Mouse (Mus musculus) midbrain, embryonic 11.5 days (tissue): ENCODE data around the gene Gm49380. TPM values are rescaled to one million over a fixed set of nuclear protein-coding genes. Genes with fewer than 3 reads are reported as not detected.

Experiments
- ATAC-seq: fragments of 200-750 bp; cut with Nextera tagmentation; 2 replicates; pipeline ENCODE4 v1.8.0; 2017; ENCODE audit warnings: moderate TSS enrichment, moderate library complexity; ENCODE audit not compliant: low FRiP score
- DNase-seq: peaks from one replicate; pipeline ENCODE4 v3.0.0; 2015; ENCODE audit warnings: low spot score; ENCODE audit errors: missing footprints
- H3K27ac ChIP-seq: fragments of 300-500 bp; sonication (generic); 2 replicates; pipeline ENCODE4 v1.5.1; 2014; ENCODE audit warnings: low read depth, low read length
- H3K27me3 ChIP-seq: fragments of 300-500 bp; sonication (generic); 2 replicates; pipeline ENCODE4 v1.6.1; 2014; ENCODE audit warnings: mild to moderate bottlenecking, low read length, moderate library complexity, mixed read lengths; ENCODE audit not compliant: control insufficient read depth, insufficient read depth
- H3K36me3 ChIP-seq: fragments of 300-500 bp; sonication (generic); 2 replicates; pipeline ENCODE4 v1.6.1; 2014; ENCODE audit warnings: mild to moderate bottlenecking, low read length, moderate library complexity, mixed read lengths; ENCODE audit not compliant: control insufficient read depth, insufficient read depth
- H3K4me1 ChIP-seq: fragments of 300-500 bp; sonication (generic); 2 replicates; pipeline ENCODE4 v1.6.1; 2014; ENCODE audit warnings: low read length; ENCODE audit not compliant: control insufficient read depth, insufficient read depth
- H3K4me2 ChIP-seq: fragments of 300-500 bp; sonication (generic); 2 replicates; pipeline ENCODE4 v1.6.1; 2014; ENCODE audit warnings: mild to moderate bottlenecking, moderate library complexity
- H3K4me3 ChIP-seq: fragments of 300-500 bp; sonication (generic); 2 replicates; pipeline ENCODE4 v1.5.1; 2014; ENCODE audit warnings: low read depth, low read length
- H3K9ac ChIP-seq: fragments of 300-500 bp; sonication (generic); 2 replicates; pipeline ENCODE4 v1.6.1; 2014; ENCODE audit warnings: low read length
- H3K9me3 ChIP-seq: fragments of 300-500 bp; sonication (generic); 2 replicates; pipeline ENCODE4 v1.6.1; 2016; ENCODE audit warnings: low read length; ENCODE audit not compliant: control insufficient read depth
- WGBS: fragments of 180-500 bp; shearing (Covaris S2); extraction: QIAGEN DNeasy Blood & Tissue Kit; methylation state at CpG from one replicate; pipeline ENCODE4 v1.1.7; 2014; 5-methylcytosine and 5-hydroxymethylcytosine counted together
- polyA plus RNA-seq: library from polyadenylated mRNA; unstranded; fragments of >200 nt; fragmentation: Nextera tagmentation; extraction: Ambion mirVana; gene quantifications from 2 replicates; pipeline ENCODE4 v1.2.1, GENCODE M21; 2014

Gene Gm49380
- polyA plus RNA-seq, 1 experiment from 2014 or later: 0.23 TPM

DNA sequence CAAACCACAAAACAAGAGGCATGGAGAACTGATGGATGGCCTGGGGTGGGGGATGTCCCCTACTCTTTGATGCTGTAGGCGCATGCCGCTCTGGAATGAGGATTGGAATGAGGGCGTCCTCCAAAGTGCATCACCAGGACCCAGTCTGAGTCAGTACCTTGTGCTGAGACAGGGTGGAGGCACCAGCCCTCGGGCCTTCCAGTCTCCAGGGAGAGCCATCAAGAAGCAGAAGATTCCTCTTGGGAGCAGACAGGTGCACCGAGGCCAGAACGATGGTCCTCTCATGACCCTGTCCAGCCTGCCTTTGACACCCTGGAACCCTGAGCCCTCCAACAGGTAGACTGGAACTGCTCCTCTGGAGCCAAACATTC lies 45.4 kb downstream of the Gm49380 start:
- Histone ChIP-seq H3K9me3 (no peaks in the 10 kb centered on the region), H3K4me2 (no peak overlapping the region), H3K9ac (no peak overlapping the region), H3K27me3 (no peaks in the 10 kb centered on the region), H3K36me3 (no peaks in the 10 kb centered on the region), H3K4me3 (no peak overlapping the region), H3K27ac (no peak overlapping the region), H3K4me1 (peaks cover 28% of the 10 kb centered on the region)
- WGBS: 91% methylated on average over 6 of the region's 6 CpGs
- DNase-seq (no peak), ATAC-seq (no peak)

- Histone ChIP-seq H3K4me1 (peaks cover 23% of the 10 kb centered on the region), H3K4me3 (peak overlapping the region; percentile 37), H3K9ac (peak overlapping the region; percentile 49), H3K36me3 (no peaks in the 10 kb centered on the region), H3K9me3 (no peaks in the 10 kb centered on the region), H3K27me3 (no peaks in the 10 kb centered on the region), H3K4me2 (peak overlapping the region; percentile 74), H3K27ac (no peak overlapping the region)
- 13% methylated on average over 15 of the region's 15 CpGs for WGBS
- DNase-seq (peak; percentile 85), ATAC-seq (no peak; the same call in 1 of the 2 replicates)
These were observed 45.9 kb downstream of the Gm49380 start for GRCm38 (mm10) chr9:44067241-44067959.

- Histone ChIP-seq H3K27ac (no peak within 1 kb of the TSS), H3K27me3 (no peaks in the 10 kb centered on the region), H3K4me2 (peak within 1 kb of the TSS; percentile 74), H3K4me3 (peak within 1 kb of the TSS; percentile 37), H3K4me1 (peaks cover 17% of the 10 kb centered on the region), H3K9ac (peak within 1 kb of the TSS; percentile 49), H3K9me3 (no peaks in the 10 kb centered on the region), H3K36me3 (no peaks in the 10 kb centered on the region)
- WGBS: under 1% methylated on average over 38 of the region's 38 CpGs
- DNase-seq (peak; percentile 100), ATAC-seq (peak; percentile 98)
These were observed 46.5 kb downstream of the Gm49380 start, which contains the start of gene Usp2 for GRCm38 (mm10) chr9:44066785-44067225. Gene Usp2 (plus strand): TSS chr9:44067021.

DNA sequence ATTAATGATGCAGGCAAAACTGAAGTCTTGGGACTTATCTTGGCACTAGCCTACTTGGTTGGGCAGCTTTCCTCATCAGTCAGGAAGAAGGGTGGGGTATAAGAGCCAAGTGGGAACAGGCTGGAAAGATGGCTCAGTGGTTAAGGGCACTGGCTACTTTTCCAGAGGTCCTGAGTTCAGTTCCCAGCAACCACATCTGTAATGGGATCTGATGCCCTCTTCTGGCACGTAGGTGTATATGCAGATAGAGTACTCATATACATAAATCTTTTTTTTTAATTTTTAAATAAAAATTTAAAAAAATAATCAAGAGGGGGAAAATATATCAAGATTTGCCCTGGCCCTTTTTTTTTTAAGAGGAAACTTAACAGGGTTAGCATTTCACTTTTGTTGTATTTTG lies 48.1 kb downstream of the Gm49380 start:
- Histone ChIP-seq H3K27ac (no peak overlapping the region), H3K9me3 (no peaks in the 10 kb centered on the region), H3K36me3 (no peaks in the 10 kb centered on the region), H3K4me3 (no peak overlapping the region), H3K27me3 (no peaks in the 10 kb centered on the region), H3K9ac (no peak overlapping the region), H3K4me2 (no peak overlapping the region), H3K4me1 (peaks cover 4% of the 10 kb centered on the region; the same call in 1 of the 2 replicates)
- ATAC-seq (no peak), DNase-seq (peak; percentile 64)
- WGBS: 41% methylated on average over 1 of the region's 1 CpGs

DNA sequence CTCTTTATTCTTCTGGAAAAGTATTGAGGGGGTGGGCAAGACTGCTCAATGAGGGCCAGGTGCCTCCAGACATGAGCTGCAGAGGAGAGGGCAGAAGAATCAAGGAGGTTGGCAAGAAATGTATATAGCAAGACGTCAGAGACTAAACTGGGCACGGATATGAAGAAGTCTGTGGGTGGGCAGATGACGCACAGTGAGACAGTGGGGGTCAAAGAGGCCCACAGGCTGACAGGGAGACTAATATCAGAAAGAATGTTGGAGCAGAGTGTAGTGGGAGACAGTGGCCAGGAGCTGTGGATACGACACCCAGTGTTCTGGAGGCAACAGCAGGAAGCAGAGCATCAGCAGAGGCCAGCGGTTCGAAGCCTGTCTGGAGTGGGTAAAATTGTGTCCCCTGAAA lies 54.7 kb downstream of the Gm49380 start:
- no peaks in the 10 kb centered on the region for H3K27me3 ChIP-seq
- H3K27ac ChIP-seq: no peak overlapping the region
- H3K36me3 ChIP-seq: no peaks in the 10 kb centered on the region
- H3K4me1 ChIP-seq: no peaks in the 10 kb centered on the region
- H3K4me3 ChIP-seq: no peak overlapping the region
- no peaks in the 10 kb centered on the region for H3K9me3 ChIP-seq
- no peak overlapping the region for H3K9ac ChIP-seq
- ATAC-seq: no peak
- DNase-seq: no peak
- no peak overlapping the region for H3K4me2 ChIP-seq
- WGBS: 85% methylated on average over 6 of the region's 6 CpGs

DNA sequence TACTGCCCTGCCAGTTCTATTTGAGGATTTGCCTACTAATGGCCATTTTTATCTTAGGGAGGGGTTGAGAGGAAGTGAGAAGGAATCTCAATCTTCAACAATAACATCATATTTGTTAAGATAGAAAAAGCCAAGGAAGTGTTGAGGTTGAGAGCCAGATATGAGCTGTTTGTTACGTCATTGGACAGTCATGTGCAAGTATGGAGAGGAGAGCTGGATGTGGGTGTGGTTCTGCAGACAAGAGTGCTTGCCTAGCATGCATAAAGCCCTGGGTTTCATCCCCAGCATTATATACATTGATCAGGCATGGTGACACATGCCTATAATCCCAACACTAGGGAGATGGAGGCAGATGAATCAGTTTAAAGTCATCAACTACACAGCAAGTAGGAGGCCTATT lies 59.4 kb downstream of the Gm49380 start:
- H3K27me3 ChIP-seq: no peaks in the 10 kb centered on the region
- WGBS: 73% methylated on average over 1 of the region's 1 CpGs

GRCm38 (mm10) chr9:44052855-44053254 lies 60.4 kb downstream of the Gm49380 start:
- H3K9me3 ChIP-seq: no peaks in the 10 kb centered on the region
- no peak overlapping the region for H3K27ac ChIP-seq
- H3K9ac ChIP-seq: no peak overlapping the region
- no peaks in the 10 kb centered on the region for H3K4me1 ChIP-seq
- DNase-seq: no peak
- no peak overlapping the region for H3K4me3 ChIP-seq
- WGBS: 69% methylated on average over 3 of the region's 3 CpGs
- no peak for ATAC-seq
- H3K4me2 ChIP-seq: no peak overlapping the region
- no peaks in the 10 kb centered on the region for H3K27me3 ChIP-seq
- no peaks in the 10 kb centered on the region for H3K36me3 ChIP-seq

More for the DNA sequence above, 59.4 kb downstream of the Gm49380 start:
- DNase-seq: no peak
- Histone ChIP-seq H3K4me2 (no peak overlapping the region), H3K4me1 (no peaks in the 10 kb centered on the region), H3K9me3 (no peaks in the 10 kb centered on the region), H3K36me3 (no peaks in the 10 kb centered on the region), H3K4me3 (no peak overlapping the region), H3K9ac (no peak overlapping the region), H3K27ac (no peak overlapping the region)
- no peak for ATAC-seq

GRCm38 (mm10) chr9:44049381-44050165 lies 63.7 kb downstream of the Gm49380 start:
- H3K4me2 ChIP-seq: no peak overlapping the region
- WGBS: 86% methylated on average over 8 of the region's 8 CpGs

More at GRCm38 (mm10) chr9:44049381-44050165, 63.7 kb downstream of the Gm49380 start:
- no peaks in the 10 kb centered on the region for H3K36me3 ChIP-seq
- H3K27ac ChIP-seq: no peak overlapping the region
- H3K4me3 ChIP-seq: no peak overlapping the region
- DNase-seq (no peak), ATAC-seq (no peak)
- no peak overlapping the region for H3K9ac ChIP-seq
- no peaks in the 10 kb centered on the region for H3K9me3 ChIP-seq
- peaks cover 6% of the 10 kb centered on the region for H3K27me3 ChIP-seq
- H3K4me1 ChIP-seq: peaks cover 2% of the 10 kb centered on the region; the same call in 1 of the 2 replicates
